Mouse (Mus musculus): Measurements from ENCODE around the gene Efcab6. TPM values are rescaled to one million over a fixed set of nuclear protein-coding genes. Genes with fewer than 3 reads are reported as not detected.

Gene Efcab6
- polyA plus RNA-seq, 1 experiment: 215 TPM

DNA sequence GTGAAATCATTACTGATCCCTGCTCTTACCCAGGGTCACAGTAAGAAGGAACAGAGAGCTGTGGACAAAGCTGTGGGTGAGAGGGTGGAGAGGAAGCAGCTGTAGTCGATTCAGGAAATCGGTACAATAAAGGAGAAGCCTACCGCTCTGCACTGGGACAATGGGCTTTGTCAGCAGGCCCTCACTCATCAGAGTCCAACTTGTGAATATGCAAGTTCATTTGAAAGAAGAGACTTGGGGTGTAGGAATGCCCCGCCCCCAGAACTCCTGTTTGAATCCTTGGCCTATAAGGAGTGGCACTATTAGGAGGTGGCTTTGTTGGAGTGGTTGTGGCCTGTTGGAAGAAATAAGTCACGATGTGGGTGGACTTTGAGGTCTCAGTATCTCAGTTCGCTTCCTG, 86.3 kb downstream of the Efcab6 start:
- no peaks in the 10 kb centered on the region for H3K4me1 ChIP-seq (ENCODE audit: control insufficient read depth, insufficient read depth, low read length)
- H3K27ac ChIP-seq (ENCODE audit: control insufficient read depth, insufficient read depth, low read depth, low read length): no peak overlapping the region
- no peak for TF ChIP-seq CTCF (IDR thresholded peaks at IDR 0.05; ENCODE audit: control insufficient read depth, insufficient read depth, insufficient replicate concordance, low read depth, low read length)
- H3K36me3 ChIP-seq (ENCODE audit: control insufficient read depth, insufficient read depth, low read length): no peaks in the 10 kb centered on the region
- H3K4me3 ChIP-seq (ENCODE audit: control insufficient read depth, low read depth, low read length): no peak overlapping the region
- H3K27me3 ChIP-seq (ENCODE audit: control insufficient read depth, insufficient read depth, low read length): no peaks in the 10 kb centered on the region

GRCm38 (mm10) chr15:83977108-83977507, 88.1 kb downstream of the Efcab6 start:
- TF ChIP-seq CTCF (IDR thresholded peaks at IDR 0.05; ENCODE audit: control insufficient read depth, insufficient read depth, insufficient replicate concordance, low read depth, low read length) (no peak), POLR2A (IDR thresholded peaks at IDR 0.05; ENCODE audit: control insufficient read depth, low read depth, low read length) (no peak)
- Histone ChIP-seq H3K27ac (ENCODE audit: control insufficient read depth, insufficient read depth, low read depth, low read length) (no peak overlapping the region), H3K4me3 (ENCODE audit: control insufficient read depth, low read depth, low read length) (no peak overlapping the region), H3K36me3 (ENCODE audit: control insufficient read depth, insufficient read depth, low read length) (no peaks in the 10 kb centered on the region), H3K4me1 (ENCODE audit: control insufficient read depth, insufficient read depth, low read length) (no peaks in the 10 kb centered on the region), H3K27me3 (ENCODE audit: control insufficient read depth, insufficient read depth, low read length) (no peaks in the 10 kb centered on the region)

DNA sequence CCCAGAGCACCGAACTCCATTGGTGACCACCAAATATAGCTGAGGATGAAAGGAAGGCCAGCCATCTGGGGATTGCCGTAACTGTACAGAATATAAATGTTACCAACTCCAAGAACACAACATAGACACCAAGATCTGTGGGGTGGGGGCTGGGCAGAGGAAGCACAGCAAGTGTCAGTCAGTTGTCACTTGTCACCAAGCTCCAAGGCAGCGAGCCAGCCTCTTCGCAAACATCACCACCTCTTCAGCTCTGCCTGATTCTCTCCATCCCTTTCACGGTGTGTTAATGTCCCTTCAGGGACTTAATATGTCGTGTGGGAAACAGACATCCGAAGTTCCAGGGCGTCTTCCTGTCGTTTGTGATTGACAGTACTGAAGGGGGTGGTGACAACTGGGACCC, 93.0 kb downstream of the Efcab6 start:
- H3K27ac ChIP-seq (ENCODE audit: control insufficient read depth, insufficient read depth, low read depth, low read length): no peak overlapping the region
- no peaks in the 10 kb centered on the region for H3K27me3 ChIP-seq (ENCODE audit: control insufficient read depth, insufficient read depth, low read length)
- no peak overlapping the region for H3K4me3 ChIP-seq (ENCODE audit: control insufficient read depth, low read depth, low read length)
- TF ChIP-seq CTCF (IDR thresholded peaks at IDR 0.05; ENCODE audit: control insufficient read depth, insufficient read depth, insufficient replicate concordance, low read depth, low read length) (no peak), POLR2A (IDR thresholded peaks at IDR 0.05; ENCODE audit: control insufficient read depth, low read depth, low read length) (no peak)
- no peaks in the 10 kb centered on the region for H3K36me3 ChIP-seq (ENCODE audit: control insufficient read depth, insufficient read depth, low read length)
- no peaks in the 10 kb centered on the region for H3K4me1 ChIP-seq (ENCODE audit: control insufficient read depth, insufficient read depth, low read length)

DNA sequence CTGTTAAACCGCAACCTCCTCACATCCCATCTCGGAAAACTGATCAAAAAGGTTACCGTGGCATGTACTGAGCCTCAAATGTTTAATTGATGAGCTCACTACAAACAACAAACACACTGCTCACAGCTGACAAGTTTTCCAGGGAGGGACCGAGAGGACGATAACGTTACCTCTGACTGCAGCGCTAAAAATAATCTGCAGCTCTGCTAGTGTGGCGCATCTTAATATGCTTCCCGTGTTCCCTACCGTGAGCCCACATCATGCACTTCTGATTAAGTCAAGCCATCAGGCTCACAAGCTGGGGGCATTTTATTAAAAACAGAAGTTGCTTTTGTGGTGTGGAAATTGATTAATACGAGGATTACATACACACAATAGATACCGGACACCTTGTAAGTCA, 97.4 kb downstream of the Efcab6 start:
- no peak for TF ChIP-seq POLR2A (IDR thresholded peaks at IDR 0.05; ENCODE audit: control insufficient read depth, low read depth, low read length)
- no peak for TF ChIP-seq CTCF (IDR thresholded peaks at IDR 0.05; ENCODE audit: control insufficient read depth, insufficient read depth, insufficient replicate concordance, low read depth, low read length)
- H3K36me3 ChIP-seq (ENCODE audit: control insufficient read depth, insufficient read depth, low read length): no peaks in the 10 kb centered on the region
- no peak overlapping the region for H3K27ac ChIP-seq (ENCODE audit: control insufficient read depth, insufficient read depth, low read depth, low read length)
- H3K4me3 ChIP-seq (ENCODE audit: control insufficient read depth, low read depth, low read length): no peak overlapping the region
- no peaks in the 10 kb centered on the region for H3K4me1 ChIP-seq (ENCODE audit: control insufficient read depth, insufficient read depth, low read length)
- no peaks in the 10 kb centered on the region for H3K27me3 ChIP-seq (ENCODE audit: control insufficient read depth, insufficient read depth, low read length)

GRCm38 (mm10) chr15:83965126-83965525, 100.1 kb downstream of the Efcab6 start:
- no peaks in the 10 kb centered on the region for H3K27me3 ChIP-seq (ENCODE audit: control insufficient read depth, insufficient read depth, low read length)
- no peak overlapping the region for H3K27ac ChIP-seq (ENCODE audit: control insufficient read depth, insufficient read depth, low read depth, low read length)
- TF ChIP-seq CTCF (IDR thresholded peaks at IDR 0.05; ENCODE audit: control insufficient read depth, insufficient read depth, insufficient replicate concordance, low read depth, low read length) (no peak), POLR2A (IDR thresholded peaks at IDR 0.05; ENCODE audit: control insufficient read depth, low read depth, low read length) (no peak)
- H3K4me3 ChIP-seq (ENCODE audit: control insufficient read depth, low read depth, low read length): no peak overlapping the region
- H3K36me3 ChIP-seq (ENCODE audit: control insufficient read depth, insufficient read depth, low read length): no peaks in the 10 kb centered on the region
- H3K4me1 ChIP-seq (ENCODE audit: control insufficient read depth, insufficient read depth, low read length): no peaks in the 10 kb centered on the region

GRCm38 (mm10) chr15:83958376-83958775, 106.8 kb downstream of the Efcab6 start:
- H3K27me3 ChIP-seq (ENCODE audit: control insufficient read depth, insufficient read depth, low read length): no peaks in the 10 kb centered on the region
- no peak overlapping the region for H3K4me3 ChIP-seq (ENCODE audit: control insufficient read depth, low read depth, low read length)
- no peaks in the 10 kb centered on the region for H3K36me3 ChIP-seq (ENCODE audit: control insufficient read depth, insufficient read depth, low read length)
- no peak overlapping the region for H3K27ac ChIP-seq (ENCODE audit: control insufficient read depth, insufficient read depth, low read depth, low read length)
- no peaks in the 10 kb centered on the region for H3K4me1 ChIP-seq (ENCODE audit: control insufficient read depth, insufficient read depth, low read length)
- TF ChIP-seq CTCF (IDR thresholded peaks at IDR 0.05; ENCODE audit: control insufficient read depth, insufficient read depth, insufficient replicate concordance, low read depth, low read length): no peak
- TF ChIP-seq POLR2A (IDR thresholded peaks at IDR 0.05; ENCODE audit: control insufficient read depth, low read depth, low read length): no peak

- Histone ChIP-seq H3K4me1 (ENCODE audit: control insufficient read depth, insufficient read depth, low read length) (no peaks in the 10 kb centered on the region), H3K36me3 (ENCODE audit: control insufficient read depth, insufficient read depth, low read length) (no peaks in the 10 kb centered on the region), H3K4me3 (ENCODE audit: control insufficient read depth, low read depth, low read length) (no peak overlapping the region), H3K27ac (ENCODE audit: control insufficient read depth, insufficient read depth, low read depth, low read length) (no peak overlapping the region), H3K27me3 (ENCODE audit: control insufficient read depth, insufficient read depth, low read length) (no peaks in the 10 kb centered on the region)
- TF ChIP-seq CTCF (IDR thresholded peaks at IDR 0.05; ENCODE audit: control insufficient read depth, insufficient read depth, insufficient replicate concordance, low read depth, low read length) (no peak), POLR2A (IDR thresholded peaks at IDR 0.05; ENCODE audit: control insufficient read depth, low read depth, low read length) (no peak)
Observed at GRCm38 (mm10) chr15:83956996-83957395, 108.2 kb downstream of the Efcab6 start.
